In the genomic region with DNA sequence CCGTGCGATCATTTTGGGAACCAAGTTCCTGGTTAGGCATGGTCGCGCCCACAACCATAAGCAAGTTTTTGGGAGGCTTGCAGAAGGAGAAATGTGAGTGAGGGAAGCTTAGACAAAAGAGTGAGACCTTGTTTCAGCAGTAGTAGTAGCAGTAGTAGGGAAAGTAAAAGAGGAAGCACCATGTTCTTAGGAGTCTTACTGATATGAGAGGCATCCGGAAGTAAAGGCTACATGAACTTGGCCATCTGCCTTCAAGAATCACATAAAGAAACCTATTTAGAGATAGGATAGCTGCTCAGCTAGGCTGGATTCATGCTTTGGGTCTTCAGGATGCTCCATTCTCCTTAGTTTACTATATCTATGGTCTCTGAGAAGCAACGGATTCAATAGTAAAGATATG, we compare ENCODE assay signal across 16 mouse cellular contexts.
"Had no signal": no experiment of that assay in that cellular context is flagged by ENCODE, and none has a peak within 500 bp of the region (broad histone marks: within the 10 kb centered on the region; RNA-seq: fewer than 3 reads in every experiment).

No protein-coding gene starts in this region.

- H3K27ac ChIP-seq: neural tube, embryonic 12.5 days; neural tube, embryonic 13.5 days; neural tube, embryonic 15.5 days; stomach, embryonic 15.5 days; stomach, postnatal 0 days had no signal

- H3K4me3 ChIP-seq: neural tube, embryonic 12.5 days; neural tube, embryonic 13.5 days; neural tube, embryonic 15.5 days; stomach, embryonic 15.5 days had no signal

- H3K4me1 ChIP-seq: neural tube, embryonic 12.5 days; neural tube, embryonic 13.5 days; stomach, embryonic 15.5 days had no signal

- H3K27me3 ChIP-seq: neural tube, embryonic 12.5 days; neural tube, embryonic 13.5 days; neural tube, embryonic 15.5 days; stomach, embryonic 15.5 days had no signal

- H3K36me3 ChIP-seq: neural tube, embryonic 12.5 days; neural tube, embryonic 13.5 days; neural tube, embryonic 15.5 days; stomach, embryonic 15.5 days had no signal

- H3K9me3 ChIP-seq: neural tube, embryonic 12.5 days; neural tube, embryonic 13.5 days; neural tube, embryonic 15.5 days; stomach, embryonic 15.5 days had no signal

- H3K9ac ChIP-seq: neural tube, embryonic 12.5 days; neural tube, embryonic 13.5 days; neural tube, embryonic 15.5 days; stomach, embryonic 15.5 days had no signal

- DNase-seq: retina, postnatal 1 day; right cerebral cortex, postnatal 14 days; right cerebral cortex, postnatal 25 days; right cerebral cortex, postnatal 4 days; spleen, adult 18-20 months; thymus, adult 18-20 months; thymus, adult 2 months; thymus, postnatal 14 days; thymus, postnatal 25 days; thymus, postnatal 36 days; thymus, postnatal 4 days had no signal
